Mouse (Mus musculus) fat pad, adult 2 months (tissue): ENCODE measurements around the gene Tktl1.
"Not testable (repeated sequence)": the region's sequence is repeated elsewhere in the genome, so short reads cannot be mapped to it uniquely, and the experiment has no call there.

Experiments
- DNase-seq: peaks from one replicate; pipeline ENCODE4 v3.0.0-alpha.2; 2011; ENCODE audit warnings: low read depth, low spot score; ENCODE audit errors: extremely low read depth

Gene Tktl1

GRCm38 (mm10) chrX:74176959-74177358, at the start of gene Tktl1:
Tktl1 (plus strand) TSS chrX:74177259.
- DNase-seq = no peak

- DNase-seq = not testable (repeated sequence)
Observed at GRCm38 (mm10) chrX:74135263-74135662, 41.8 kb upstream of the Tktl1 start, which contains the start of gene Mecp2. Mecp2 (minus strand) TSS chrX:74135363.

GRCm38 (mm10) chrX:74167738-74168137, 9.3 kb upstream of the Tktl1 start, which contains the start of gene Tex28:
Tex28 (minus strand) TSS chrX:74167838.
- no peak for DNase-seq

GRCm38 (mm10) chrX:74203556-74203955, 26.5 kb downstream of the Tktl1 start:
- DNase-seq = no peak

GRCm38 (mm10) chrX:74218496-74218895, 41.4 kb downstream of the Tktl1 start:
- no peak for DNase-seq

GRCm38 (mm10) chrX:74219449-74219848, 42.4 kb downstream of the Tktl1 start:
- DNase-seq = no peak

GRCm38 (mm10) chrX:74220099-74220498, 43.0 kb downstream of the Tktl1 start:
- DNase-seq = not testable (repeated sequence)

- no peak for DNase-seq
Observed at GRCm38 (mm10) chrX:74230038-74230437, 53.0 kb downstream of the Tktl1 start.

- no peak for DNase-seq
Observed at GRCm38 (mm10) chrX:74233196-74233595, 56.1 kb downstream of the Tktl1 start.

GRCm38 (mm10) chrX:74240332-74240731, 63.3 kb downstream of the Tktl1 start:
- no peak for DNase-seq

GRCm38 (mm10) chrX:74243396-74243795, 66.3 kb downstream of the Tktl1 start:
- no peak for DNase-seq

- DNase-seq = no peak
Observed at GRCm38 (mm10) chrX:74243807-74244206, 66.7 kb downstream of the Tktl1 start.

- DNase-seq = no peak
Observed at GRCm38 (mm10) chrX:74244614-74245083, 67.6 kb downstream of the Tktl1 start.

- no peak for DNase-seq
Observed at GRCm38 (mm10) chrX:74245107-74245506, 68.0 kb downstream of the Tktl1 start.

- no peak for DNase-seq
Observed at GRCm38 (mm10) chrX:74245687-74246086, 68.6 kb downstream of the Tktl1 start.

- no peak for DNase-seq
Observed at GRCm38 (mm10) chrX:74246213-74246681, 69.2 kb downstream of the Tktl1 start.

GRCm38 (mm10) chrX:74246693-74247092, 69.6 kb downstream of the Tktl1 start:
- DNase-seq = no peak

GRCm38 (mm10) chrX:74248651-74249050, 71.6 kb downstream of the Tktl1 start:
- DNase-seq = no peak

GRCm38 (mm10) chrX:74249615-74250014, 72.6 kb downstream of the Tktl1 start, which contains the start of gene Flna:
Flna (minus strand) TSS chrX:74249820.
- DNase-seq = no peak

GRCm38 (mm10) chrX:74254153-74254887, 77.3 kb downstream of the Tktl1 start, which contains the start of gene Emd:
Emd (plus strand) TSS chrX:74254687.
- peak; percentile 61 for DNase-seq

GRCm38 (mm10) chrX:74254888-74255565, 78.0 kb downstream of the Tktl1 start:
- DNase-seq = no peak

- no peak for DNase-seq
Observed at GRCm38 (mm10) chrX:74257746-74258145, 80.7 kb downstream of the Tktl1 start.
